Mouse (Mus musculus): ENCODE measurements at regions not wholly inside any gene's neighbourhood (a gene's known extent, or its start where the extent isn't known, plus 50 kb on each side); places are given as distances from the start of the nearest gene placed in this dataset.

DNA sequence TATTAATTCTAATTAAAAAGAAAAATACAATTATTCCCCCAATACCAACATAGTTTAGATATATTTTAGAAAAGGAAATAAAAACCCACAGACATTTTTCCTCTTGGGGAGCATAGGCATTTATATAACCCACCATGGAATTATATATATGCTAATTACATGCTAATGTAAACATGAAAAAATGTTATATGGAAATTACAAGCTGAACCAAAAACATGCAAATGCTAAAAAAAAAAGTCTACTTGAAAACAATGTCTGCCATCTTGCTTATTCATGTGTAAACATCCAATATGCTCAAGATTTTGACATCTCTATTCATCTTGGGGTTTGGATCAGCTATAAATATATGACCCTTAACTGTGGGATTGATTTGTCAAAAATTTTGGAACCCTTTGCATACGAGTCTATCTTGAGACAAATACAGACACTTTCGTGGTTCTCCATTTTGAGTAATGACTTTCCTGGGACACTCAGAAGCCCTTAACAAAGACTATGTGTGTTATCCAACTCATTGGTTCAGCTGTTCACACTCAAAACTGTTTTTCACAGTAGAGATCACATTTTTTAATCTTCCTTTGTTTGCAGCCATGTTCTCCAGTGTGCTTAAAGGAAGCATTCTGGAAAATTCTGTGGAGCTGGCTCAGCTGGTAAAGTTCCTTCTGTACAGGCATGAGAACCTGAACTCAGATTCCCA lies 208.0 kb downstream of the Gm11361 start:
- in situ Hi-C loops (cut with MboI, MseI) = loop anchor here in 1 of 2 experiments (10.0 kb wide), 1 partner anchor 851 kb away; the partner anchor contains the start of gene Prl7b1

DNA sequence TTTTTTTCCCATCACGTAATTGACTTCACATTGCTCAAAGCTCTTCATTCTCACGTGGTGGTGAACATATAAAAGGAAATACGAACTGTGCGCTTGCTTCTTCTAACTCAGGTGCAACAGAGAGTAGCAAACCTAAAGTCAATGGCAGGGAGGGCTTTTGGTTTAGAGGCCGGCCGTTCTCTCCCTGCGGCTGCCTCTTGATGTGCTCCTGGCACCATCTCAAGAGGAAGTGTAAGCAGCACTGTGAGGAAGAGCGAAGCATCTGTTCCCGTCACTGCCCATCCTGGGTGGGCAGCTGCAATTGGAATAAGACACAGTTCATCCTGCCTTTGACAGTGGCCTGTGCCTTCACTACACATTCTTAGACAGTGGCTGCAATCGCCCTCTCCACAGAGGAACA lies 204.0 kb downstream of the Gm11361 start:
- in situ Hi-C loops (cut with MboI, MseI) = loop anchor here in 1 of 2 experiments (10.0 kb wide), 1 partner anchor 846 kb away; the partner anchor contains the start of gene Prl7b1

GRCm38 (mm10) chr13:28457403-28457802 lies 200.1 kb downstream of the Gm11361 start:
- in situ Hi-C loops (cut with MboI, MseI) = no loop called here

DNA sequence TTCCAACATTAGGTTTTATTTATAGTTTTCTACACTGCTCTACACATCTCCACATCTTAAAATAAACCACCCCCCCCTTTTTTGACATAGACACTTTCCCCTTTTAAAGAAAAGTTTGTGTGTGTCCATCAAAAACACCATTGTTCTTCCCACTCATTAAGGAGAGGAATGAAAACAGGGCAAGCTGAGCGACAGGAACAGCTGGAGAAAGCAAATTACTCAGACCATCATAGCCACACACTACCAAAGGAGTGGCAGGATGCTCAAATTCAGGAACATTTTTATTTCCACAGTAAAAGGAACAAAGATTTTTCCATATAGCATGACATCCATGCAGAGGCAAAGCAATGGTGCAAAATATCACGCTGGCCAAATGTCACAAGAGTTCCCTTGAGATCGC lies 198.6 kb downstream of the Gm11361 start:
- in situ Hi-C loops (cut with MboI, MseI) = no loop called here

DNA sequence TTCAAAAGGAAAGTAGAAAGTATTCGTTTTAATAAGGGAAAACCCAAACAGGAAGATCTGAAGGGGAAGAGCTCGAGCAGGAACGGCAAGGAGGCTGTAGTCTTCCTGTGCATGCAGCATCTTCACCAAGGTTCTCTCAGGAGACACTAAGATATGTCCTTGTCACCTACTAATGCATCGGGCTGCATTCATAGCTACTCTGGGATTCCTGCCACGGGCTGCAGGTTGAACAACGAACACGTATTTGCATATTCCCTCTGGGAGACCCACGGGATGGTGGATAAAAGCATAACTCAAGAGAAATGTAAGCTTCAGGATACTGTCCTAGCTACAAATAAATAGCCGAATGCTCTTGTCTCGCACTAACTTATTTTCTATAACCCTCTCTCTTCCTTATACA lies 197.7 kb downstream of the Gm11361 start:
- in situ Hi-C loops (cut with MboI, MseI) = no loop called here

DNA sequence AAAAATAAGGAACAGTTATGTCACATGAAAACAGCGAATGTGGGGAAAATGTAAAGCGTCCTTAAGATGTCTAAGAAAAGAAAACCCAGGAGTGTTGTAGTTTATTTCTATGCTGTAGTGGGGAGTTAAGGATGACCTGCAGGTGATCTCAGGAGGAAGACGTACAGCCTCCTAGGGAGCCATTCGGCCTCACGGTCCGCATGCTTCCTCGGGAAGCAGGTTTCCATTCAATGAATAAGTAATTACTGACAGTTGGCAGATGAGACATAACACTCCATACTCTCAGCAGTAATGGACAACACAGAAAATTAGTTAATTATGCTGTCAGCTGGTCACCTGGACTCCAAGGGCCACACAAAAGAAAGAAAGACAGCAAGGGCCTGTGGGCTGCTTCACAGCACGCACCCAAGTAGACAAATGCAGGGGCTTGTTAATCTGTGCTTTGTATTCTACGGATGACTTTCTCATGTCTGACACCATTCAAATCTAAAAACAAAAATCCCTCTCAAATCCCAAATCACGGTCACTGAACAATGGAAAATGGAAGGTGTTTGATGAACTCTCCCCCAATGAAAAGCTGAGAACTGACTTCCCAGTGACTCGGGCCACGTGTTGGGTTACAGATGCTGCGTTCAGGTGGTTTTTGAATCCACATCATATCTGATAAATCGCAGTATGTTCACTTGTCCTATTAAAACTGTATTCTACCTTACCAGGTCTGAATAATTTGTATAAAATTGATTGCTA lies 193.5 kb downstream of the Gm11361 start:
- in situ Hi-C loops (cut with MboI, MseI) = no loop called here

DNA sequence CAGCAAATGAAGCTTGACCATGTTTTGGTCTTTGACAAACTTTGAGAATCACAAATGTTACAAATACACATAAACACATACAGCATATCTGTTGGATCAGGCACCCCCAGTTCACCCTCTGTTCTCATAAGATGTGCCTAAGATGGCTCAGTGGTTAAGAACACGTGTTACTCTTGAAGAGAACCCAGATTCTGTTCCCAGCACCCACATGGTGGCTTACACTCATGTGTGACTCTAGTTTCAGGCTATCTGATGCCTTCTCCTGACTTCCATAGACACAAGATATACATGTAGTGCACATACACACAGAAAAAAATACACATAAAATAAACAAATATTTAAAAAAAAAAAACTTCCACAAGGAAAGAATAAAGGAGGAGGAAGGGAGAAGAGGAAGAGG lies 191.7 kb downstream of the Gm11361 start:
- in situ Hi-C loops (cut with MboI, MseI) = loop anchor here in 1 of 2 experiments (5.0 kb wide), 1 partner anchor 53 kb away; no protein-coding TSS in a partner anchor

DNA sequence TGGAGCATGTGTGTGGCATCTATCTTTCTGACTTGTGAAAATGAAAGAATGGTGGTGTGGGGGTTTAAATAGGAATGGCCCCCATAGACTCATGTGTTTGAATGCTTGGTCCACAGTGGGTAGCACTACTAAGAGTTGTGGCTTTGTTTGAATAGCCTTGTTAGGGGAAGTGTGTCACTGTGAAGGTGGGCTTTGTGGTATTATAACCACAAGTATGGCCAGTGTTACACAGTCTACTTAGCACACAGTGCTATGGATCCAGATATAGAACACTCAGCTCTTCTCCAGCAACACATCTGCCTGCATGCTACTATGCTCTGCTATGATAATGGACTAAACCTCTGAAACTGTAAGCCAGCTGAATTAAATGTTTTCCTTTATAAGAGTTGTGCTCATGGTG lies 184.9 kb downstream of the Gm11361 start:
- in situ Hi-C loops (cut with MboI, MseI) = no loop called here

- in situ Hi-C loops (cut with MboI, MseI) = no loop called here
Measured at GRCm38 (mm10) chr13:28433445-28433844, 176.1 kb downstream of the Gm11361 start.

DNA sequence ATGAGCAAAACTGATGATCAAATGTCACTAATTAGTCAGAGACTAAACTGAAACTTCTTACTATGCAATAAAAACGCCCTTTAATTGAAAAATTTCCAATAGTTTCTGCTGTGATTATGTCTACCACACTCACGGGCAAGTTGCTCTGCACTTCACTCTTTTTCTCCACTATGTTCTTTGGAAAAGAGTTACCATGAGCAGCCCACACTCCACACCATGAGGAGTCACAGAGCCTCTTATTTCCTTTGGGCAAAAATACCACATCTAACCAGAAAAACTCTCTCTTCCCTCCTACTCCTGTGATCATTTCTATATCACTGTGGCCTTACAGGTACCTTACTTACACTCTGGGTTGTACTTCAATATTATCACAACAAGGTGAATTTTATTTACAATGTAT lies 174.7 kb downstream of the Gm11361 start:
- in situ Hi-C loops (cut with MboI, MseI) = no loop called here

- in situ Hi-C loops (cut with MboI, MseI) = loop anchor here in 1 of 2 experiments (10.0 kb wide), 1 partner anchor 529 kb away; the partner anchor contains the start of gene Sox4
Measured at GRCm38 (mm10) chr13:28426085-28426484, 168.8 kb downstream of the Gm11361 start.

GRCm38 (mm10) chr13:28425116-28425515 lies 167.8 kb downstream of the Gm11361 start:
- in situ Hi-C loops (cut with MboI, MseI) = loop anchor here in 1 of 2 experiments (10.0 kb wide), 1 partner anchor 530 kb away; the partner anchor contains the start of gene Sox4

GRCm38 (mm10) chr13:28424446-28425059 lies 167.2 kb downstream of the Gm11361 start:
- in situ Hi-C loops (cut with MboI, MseI) = loop anchor here in 1 of 2 experiments (5.0 to 10.0 kb wide), 3 partner anchors 88 to 1413 kb away; partner anchors contain the start of gene Sox4

DNA sequence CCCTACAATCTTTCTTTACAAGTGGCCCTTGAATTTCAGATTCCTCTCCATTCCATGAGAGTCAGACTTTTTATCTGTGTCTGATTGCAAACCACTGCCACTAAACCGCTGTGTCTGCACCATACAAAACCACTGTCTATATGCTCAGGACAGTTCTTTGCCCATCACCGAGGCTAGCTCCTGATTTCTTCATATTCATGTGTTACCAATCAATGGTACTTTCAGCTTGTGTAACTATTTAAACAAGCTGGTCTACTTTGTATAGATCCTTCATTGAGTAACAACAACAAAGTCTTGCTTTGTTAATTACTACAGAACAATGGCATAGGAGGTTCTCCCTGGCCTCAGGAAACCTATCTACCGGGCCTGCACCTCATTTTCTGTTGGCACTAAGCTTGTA lies 164.0 kb downstream of the Gm11361 start:
- in situ Hi-C loops (cut with MboI, MseI) = loop anchor here in 1 of 2 experiments (5.0 to 10.0 kb wide), 3 partner anchors 91 to 1416 kb away; partner anchors contain the start of gene Sox4

GRCm38 (mm10) chr13:28420636-28421035 lies 163.3 kb downstream of the Gm11361 start:
- in situ Hi-C loops (cut with MboI, MseI) = loop anchor here in 1 of 2 experiments (5.0 to 10.0 kb wide), 3 partner anchors 92 to 1417 kb away; partner anchors contain the start of gene Sox4

- in situ Hi-C loops (cut with MboI, MseI) = loop anchor here (5.0 to 10.0 kb wide), 3 partner anchors 92 to 1417 kb away; partner anchors contain the start of gene Sox4 (in 2 of the 2)
Measured at GRCm38 (mm10) chr13:28419950-28420381, 162.6 kb downstream of the Gm11361 start.

- in situ Hi-C loops (cut with MboI, MseI) = loop anchor here in 1 of 2 experiments (10.0 kb wide), 1 partner anchor 536 kb away; the partner anchor contains the start of gene Sox4
Measured at GRCm38 (mm10) chr13:28418936-28419681, 161.8 kb downstream of the Gm11361 start.

GRCm38 (mm10) chr13:28417929-28418881 lies 160.9 kb downstream of the Gm11361 start:
- in situ Hi-C loops (cut with MboI, MseI) = loop anchor here in 1 of 2 experiments (10.0 kb wide), 1 partner anchor 537 kb away; the partner anchor contains the start of gene Sox4

GRCm38 (mm10) chr13:28417431-28417928 lies 160.2 kb downstream of the Gm11361 start:
- in situ Hi-C loops (cut with MboI, MseI) = loop anchor here in 1 of 2 experiments (10.0 kb wide), 1 partner anchor 537 kb away; the partner anchor contains the start of gene Sox4

All from T-helper 17 cell (primary cell).